15 mouse cellular contexts compared by ENCODE assay signal in the genomic region with DNA sequence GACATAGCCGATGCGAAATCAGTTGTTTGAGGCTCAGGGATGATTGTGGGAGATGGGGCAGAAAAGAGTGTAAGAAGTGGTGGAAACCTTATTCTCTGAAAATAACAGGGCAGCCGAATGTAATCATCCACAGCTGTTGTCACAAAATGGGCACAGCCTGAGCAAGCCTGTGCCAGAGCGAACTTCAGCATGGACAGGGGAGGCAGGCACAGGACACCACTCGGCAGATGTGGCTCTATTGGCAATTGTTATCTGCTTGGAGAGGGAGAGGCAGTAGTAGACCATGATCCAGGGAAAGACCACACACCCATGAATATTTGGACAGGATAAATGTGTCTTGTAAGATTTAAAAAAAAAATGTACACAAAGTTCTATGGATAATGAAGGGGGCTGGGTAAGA.
"Had no signal": no experiment of that assay in that cellular context is flagged by ENCODE, and none has a peak within 500 bp of the region (broad histone marks: within the 10 kb centered on the region; RNA-seq: fewer than 3 reads in every experiment).

No protein-coding gene starts in this region.

- H3K9me3 ChIP-seq: limb, embryonic 10.5 days; liver, embryonic 12.5 days; liver, embryonic 15.5 days had no signal

- ATAC-seq: intestine, embryonic 16.5 days; liver, embryonic 12.5 days; midbrain, embryonic 13.5 days had no signal

- H3K4me2 ChIP-seq: limb, embryonic 13.5 days; liver, embryonic 12.5 days; liver, embryonic 15.5 days; midbrain, embryonic 13.5 days had no signal

- H3K27me3 ChIP-seq: limb, embryonic 13.5 days; liver, embryonic 12.5 days; liver, embryonic 15.5 days; midbrain, embryonic 13.5 days had no signal

- H3K9ac ChIP-seq: limb, embryonic 13.5 days; liver, embryonic 12.5 days; liver, embryonic 15.5 days; midbrain, embryonic 13.5 days had no signal

- DNase-seq: kidney, adult 2 months; kidney, postnatal 25 days; layer of hippocampus, adult 9-11 months; liver; thymus, adult 18-20 months; thymus, postnatal 36 days had no signal

- H3K4me3 ChIP-seq: layer of hippocampus, adult 2 months; limb, embryonic 10.5 days; limb, embryonic 13.5 days; liver, embryonic 12.5 days; liver, embryonic 15.5 days; midbrain, embryonic 13.5 days had no signal

- H3K27ac ChIP-seq: kidney, postnatal 0 days; layer of hippocampus, adult 2 months; limb, embryonic 10.5 days; limb, embryonic 13.5 days; liver, embryonic 12.5 days; liver, embryonic 15.5 days; macrophage; midbrain, embryonic 13.5 days had no signal

- H3K4me1 ChIP-seq: limb, embryonic 10.5 days; limb, embryonic 13.5 days; liver, embryonic 12.5 days; liver, embryonic 15.5 days; midbrain, embryonic 13.5 days had no signal

- H3K36me3 ChIP-seq: limb, embryonic 10.5 days; limb, embryonic 13.5 days; liver, embryonic 12.5 days; liver, embryonic 15.5 days; midbrain, embryonic 13.5 days had no signal
